Mouse (Mus musculus): Measurements from ENCODE around the gene Adamts17. TPM values are rescaled to one million over a fixed set of nuclear protein-coding genes. Genes with fewer than 3 reads are reported as not detected.

Adamts17 gene
- total and polyA plus RNA-seq, 3 experiments, result 0.47 to 1.5 (median 0.51) TPM

GRCm38 (mm10) chr7:66846582-66846981, 7.0 kb downstream of the Adamts17 start:
- intact Hi-C loops (cut with DNase I), result no loop called here

GRCm38 (mm10) chr7:66847299-66847698, 7.8 kb downstream of the Adamts17 start:
- Histone ChIP-seq H3K27me3 (ENCODE audit: control insufficient read depth, insufficient read depth, low read length) (no peaks in the 10 kb centered on the region), H3K9ac (ENCODE audit: low read depth, low read length) (no peak overlapping the region), H3K4me1 (ENCODE audit: control insufficient read depth, insufficient read depth, low read length) (peaks cover under 1% of the 10 kb centered on the region; the same call in 1 of the 2 replicates), H3K79me2 (replicated peaks; ENCODE audit: control insufficient read depth, insufficient read depth, low read length) (no peaks in the 10 kb centered on the region), H3K36me3 (ENCODE audit: control insufficient read depth, insufficient read depth, low read length) (no peaks in the 10 kb centered on the region), H3K4me3 (no peak overlapping the region), H3K27ac (no peak overlapping the region)
- TF ChIP-seq CTCF (IDR thresholded peaks at IDR 0.05), result no peak
- TF ChIP-seq EP300 (IDR thresholded peaks at IDR 0.05; ENCODE audit: insufficient read depth, low read depth, low read length), result no peak
- no peak for TF ChIP-seq POLR2A (IDR thresholded peaks at IDR 0.05; ENCODE audit: insufficient read depth, low read depth, low read length)
- no peak for DNase-seq
- intact Hi-C loops (cut with DNase I), result no loop called here
- 94% methylated on average over 9 of the region's 9 CpGs for WGBS

More at GRCm38 (mm10) chr7:66846582-66846981, 7.0 kb downstream of the Adamts17 start:
- H3K9ac ChIP-seq (ENCODE audit: low read depth, low read length), result no peak overlapping the region
- H3K4me1 ChIP-seq (ENCODE audit: control insufficient read depth, insufficient read depth, low read length), result peaks cover 3% of the 10 kb centered on the region; the same call in 1 of the 2 replicates
- no peak overlapping the region for H3K27ac ChIP-seq
- DNase-seq, result no peak
- no peak for TF ChIP-seq POLR2A (IDR thresholded peaks at IDR 0.05; ENCODE audit: insufficient read depth, low read depth, low read length)
- TF ChIP-seq CTCF (IDR thresholded peaks at IDR 0.05), result no peak
- TF ChIP-seq EP300 (IDR thresholded peaks at IDR 0.05; ENCODE audit: insufficient read depth, low read depth, low read length), result no peak
- no peaks in the 10 kb centered on the region for H3K36me3 ChIP-seq (ENCODE audit: control insufficient read depth, insufficient read depth, low read length)
- no peak overlapping the region for H3K4me3 ChIP-seq
- no peaks in the 10 kb centered on the region for H3K27me3 ChIP-seq (ENCODE audit: control insufficient read depth, insufficient read depth, low read length)
- WGBS, result 79% methylated on average over 6 of the region's 6 CpGs
- no peaks in the 10 kb centered on the region for H3K79me2 ChIP-seq (replicated peaks; ENCODE audit: control insufficient read depth, insufficient read depth, low read length)

GRCm38 (mm10) chr7:66849316-66849715, 9.8 kb downstream of the Adamts17 start:
- Histone ChIP-seq H3K9ac (ENCODE audit: low read depth, low read length) (no peak overlapping the region), H3K27me3 (ENCODE audit: control insufficient read depth, insufficient read depth, low read length) (no peaks in the 10 kb centered on the region), H3K36me3 (ENCODE audit: control insufficient read depth, insufficient read depth, low read length) (no peaks in the 10 kb centered on the region), H3K79me2 (replicated peaks; ENCODE audit: control insufficient read depth, insufficient read depth, low read length) (no peaks in the 10 kb centered on the region), H3K4me1 (ENCODE audit: control insufficient read depth, insufficient read depth, low read length) (no peaks in the 10 kb centered on the region), H3K27ac (no peak overlapping the region), H3K4me3 (no peak overlapping the region)
- WGBS, result 96% methylated on average over 6 of the region's 6 CpGs
- TF ChIP-seq POLR2A (IDR thresholded peaks at IDR 0.05; ENCODE audit: insufficient read depth, low read depth, low read length) (no peak), CTCF (IDR thresholded peaks at IDR 0.05) (no peak), EP300 (IDR thresholded peaks at IDR 0.05; ENCODE audit: insufficient read depth, low read depth, low read length) (no peak)
- DNase-seq, result no peak
- intact Hi-C loops (cut with DNase I), result no loop called here

GRCm38 (mm10) chr7:66852164-66852563, 12.6 kb downstream of the Adamts17 start:
- no peak for DNase-seq
- no peak overlapping the region for H3K9ac ChIP-seq (ENCODE audit: low read depth, low read length)
- 67% methylated on average over 3 of the region's 3 CpGs for WGBS
- H3K36me3 ChIP-seq (ENCODE audit: control insufficient read depth, insufficient read depth, low read length), result no peaks in the 10 kb centered on the region
- H3K27me3 ChIP-seq (ENCODE audit: control insufficient read depth, insufficient read depth, low read length), result no peaks in the 10 kb centered on the region
- H3K79me2 ChIP-seq (replicated peaks; ENCODE audit: control insufficient read depth, insufficient read depth, low read length), result no peaks in the 10 kb centered on the region
- no peak for TF ChIP-seq EP300 (IDR thresholded peaks at IDR 0.05; ENCODE audit: insufficient read depth, low read depth, low read length)
- TF ChIP-seq CTCF (IDR thresholded peaks at IDR 0.05), result no peak
- no peak for TF ChIP-seq POLR2A (IDR thresholded peaks at IDR 0.05; ENCODE audit: insufficient read depth, low read depth, low read length)
- no peaks in the 10 kb centered on the region for H3K4me1 ChIP-seq (ENCODE audit: control insufficient read depth, insufficient read depth, low read length)
- intact Hi-C loops (cut with DNase I), result no loop called here
- no peak overlapping the region for H3K4me3 ChIP-seq
- H3K27ac ChIP-seq, result no peak overlapping the region

GRCm38 (mm10) chr7:66857610-66858009, 18.1 kb downstream of the Adamts17 start:
- WGBS, result 81% methylated on average over 1 of the region's 1 CpGs
- intact Hi-C loops (cut with DNase I), result no loop called here

GRCm38 (mm10) chr7:66858247-66859075, 18.9 kb downstream of the Adamts17 start:
- TF ChIP-seq CTCF (IDR thresholded peaks at IDR 0.05) (no peak), POLR2A (IDR thresholded peaks at IDR 0.05; ENCODE audit: insufficient read depth, low read depth, low read length) (no peak), EP300 (IDR thresholded peaks at IDR 0.05; ENCODE audit: insufficient read depth, low read depth, low read length) (no peak)
- Histone ChIP-seq H3K79me2 (replicated peaks; ENCODE audit: control insufficient read depth, insufficient read depth, low read length) (no peaks in the 10 kb centered on the region), H3K27me3 (ENCODE audit: control insufficient read depth, insufficient read depth, low read length) (no peaks in the 10 kb centered on the region), H3K4me1 (ENCODE audit: control insufficient read depth, insufficient read depth, low read length) (peaks cover 1% of the 10 kb centered on the region), H3K9ac (ENCODE audit: low read depth, low read length) (no peak overlapping the region), H3K27ac (no peak overlapping the region), H3K36me3 (ENCODE audit: control insufficient read depth, insufficient read depth, low read length) (no peaks in the 10 kb centered on the region), H3K4me3 (no peak overlapping the region)
- DNase-seq, result no peak
- 66% methylated on average over 12 of the region's 12 CpGs for WGBS
- intact Hi-C loops (cut with DNase I), result no loop called here

More at GRCm38 (mm10) chr7:66857610-66858009, 18.1 kb downstream of the Adamts17 start:
- H3K4me1 ChIP-seq (ENCODE audit: control insufficient read depth, insufficient read depth, low read length), result peaks cover 1% of the 10 kb centered on the region
- H3K4me3 ChIP-seq, result no peak overlapping the region
- H3K9ac ChIP-seq (ENCODE audit: low read depth, low read length), result no peak overlapping the region
- no peak for TF ChIP-seq POLR2A (IDR thresholded peaks at IDR 0.05; ENCODE audit: insufficient read depth, low read depth, low read length)
- no peak for TF ChIP-seq EP300 (IDR thresholded peaks at IDR 0.05; ENCODE audit: insufficient read depth, low read depth, low read length)
- no peak for TF ChIP-seq CTCF (IDR thresholded peaks at IDR 0.05)
- no peaks in the 10 kb centered on the region for H3K27me3 ChIP-seq (ENCODE audit: control insufficient read depth, insufficient read depth, low read length)
- no peak for DNase-seq
- no peak overlapping the region for H3K27ac ChIP-seq
- H3K79me2 ChIP-seq (replicated peaks; ENCODE audit: control insufficient read depth, insufficient read depth, low read length), result no peaks in the 10 kb centered on the region
- H3K36me3 ChIP-seq (ENCODE audit: control insufficient read depth, insufficient read depth, low read length), result no peaks in the 10 kb centered on the region
